Mouse (Mus musculus): Measurements from ENCODE around the gene Rassf1. TPM values are rescaled to one million over a fixed set of nuclear protein-coding genes. Genes with fewer than 3 reads are reported as not detected.
A peak's percentile ranks its signal among the peaks of the same experiment; 100 is the strongest.

Rassf1 gene
- polyA plus RNA-seq, 1 experiment from 2014 or later, result 15.1 TPM

DNA sequence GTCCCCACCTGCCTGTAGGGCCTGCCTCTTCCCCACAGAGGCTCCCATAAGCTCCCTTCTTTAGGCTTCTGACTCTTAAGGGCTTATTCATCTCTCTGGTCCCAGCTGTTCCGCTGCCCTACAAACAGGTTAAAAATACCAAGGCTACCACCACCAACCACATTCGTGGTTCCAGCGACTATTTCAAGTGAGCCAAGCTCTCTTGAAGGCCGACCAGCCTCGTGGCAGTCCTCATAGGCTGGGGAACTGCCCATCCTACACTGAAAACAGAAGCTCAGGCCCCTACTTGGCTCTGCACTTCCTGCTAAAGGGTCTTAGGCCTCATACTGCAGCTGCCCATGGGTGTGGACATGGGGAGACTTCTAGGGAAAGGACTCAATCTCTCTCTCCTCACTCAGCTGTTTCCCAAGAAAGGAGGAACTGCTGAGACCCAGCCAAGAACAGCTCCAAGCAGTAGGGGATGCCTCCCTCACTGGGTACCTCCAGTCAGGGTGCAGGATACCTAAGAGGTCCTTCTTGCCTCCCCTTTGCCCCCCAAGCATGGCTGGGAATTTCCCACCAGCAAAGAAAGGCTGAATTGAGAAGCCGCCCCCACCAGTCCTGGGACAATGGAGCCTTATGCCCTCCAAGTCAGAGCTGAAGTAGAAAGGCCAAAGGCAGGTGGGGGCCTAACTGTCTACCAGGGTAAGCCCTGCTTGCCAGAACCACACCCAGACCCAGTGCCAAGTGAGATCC is 60.3 kb downstream of the Rassf1 start:
- peak overlapping the region; percentile 55; the same call in 1 of the 2 replicates for H3K4me3 ChIP-seq (ENCODE audit: low read depth, low read length)
- peak overlapping the region; percentile 94 for H3K27ac ChIP-seq (ENCODE audit: low read depth)
- peaks cover 29% of the 10 kb centered on the region for H3K36me3 ChIP-seq (replicated peaks; ENCODE audit: insufficient read depth, low read length)
- no peaks in the 10 kb centered on the region for H3K27me3 ChIP-seq (ENCODE audit: insufficient read depth, low read length)
- 40% methylated on average over 6 of the region's 6 CpGs for WGBS (ENCODE audit: insufficient replicate concordance)
- H3K4me1 ChIP-seq (ENCODE audit: insufficient read depth), result peaks cover 33% of the 10 kb centered on the region
- peak overlapping the region; percentile 80; the same call in 1 of the 2 replicates for H3K9ac ChIP-seq (replicated peaks)
- no peak for TF ChIP-seq EP300 (IDR thresholded peaks at IDR 0.05; ENCODE audit: low read depth)
- TF ChIP-seq CTCF (IDR thresholded peaks at IDR 0.05; ENCODE audit: low read depth), result no peak
- peak overlapping the region; percentile 90 for H3K4me2 ChIP-seq (ENCODE audit: low read depth, low read length)
- ATAC-seq (no peak), DNase-seq (no peak)
- no peaks in the 10 kb centered on the region for H3K9me3 ChIP-seq (ENCODE audit: low read length)

Other genes with a start within 250 kb of the Rassf1 start
- gene Hemk1, start 213.2 kb upstream of the Rassf1 start, polyA plus RNA-seq (2015; fragmentation: Nextera tagmentation; extraction: Ambion mirVana), result 2.5 and 3.2 TPM in 2 replicates
- 0.14 and 0.22 TPM in 2 replicates for gene 6430571L13Rik, start 211.0 kb upstream of the Rassf1 start, polyA plus RNA-seq (2015; fragmentation: Nextera tagmentation; extraction: Ambion mirVana)
- not detected in 2 replicates for gene Cacna2d2, start 151.9 kb upstream of the Rassf1 start, polyA plus RNA-seq (2015; fragmentation: Nextera tagmentation; extraction: Ambion mirVana)
- gene Tmem115, start 17.6 kb upstream of the Rassf1 start, polyA plus RNA-seq (2015; fragmentation: Nextera tagmentation; extraction: Ambion mirVana), result 15.7 and 17.9 TPM in 2 replicates
- gene Cyb561d2, start 9.4 kb upstream of the Rassf1 start, polyA plus RNA-seq (2015; fragmentation: Nextera tagmentation; extraction: Ambion mirVana), result 18.5 and 19.6 TPM in 2 replicates
- 8.5 TPM in 2 replicates for gene Nprl2, start 9.3 kb upstream of the Rassf1 start, polyA plus RNA-seq (2015; fragmentation: Nextera tagmentation; extraction: Ambion mirVana)
- 0.59 and 0.73 TPM in 2 replicates for gene Zmynd10, start 4.3 kb upstream of the Rassf1 start, polyA plus RNA-seq (2015; fragmentation: Nextera tagmentation; extraction: Ambion mirVana)
- gene Tusc2, start 11.7 kb downstream of the Rassf1 start, polyA plus RNA-seq (2015; fragmentation: Nextera tagmentation; extraction: Ambion mirVana), result 34.3 and 35.9 TPM in 2 replicates
- 53.9 and 54.5 TPM in 2 replicates for gene Hyal2, start 16.4 kb downstream of the Rassf1 start, polyA plus RNA-seq (2015; fragmentation: Nextera tagmentation; extraction: Ambion mirVana)
- 2.5 and 3.3 TPM in 2 replicates for gene Hyal1, start 25.4 kb downstream of the Rassf1 start, polyA plus RNA-seq (2015; fragmentation: Nextera tagmentation; extraction: Ambion mirVana)
- 10.4 and 11.6 TPM in 2 replicates for gene Naa80, start 27.3 kb downstream of the Rassf1 start, polyA plus RNA-seq (2015; fragmentation: Nextera tagmentation; extraction: Ambion mirVana)
- 0.65 and 0.86 TPM in 2 replicates for gene Hyal3, start 29.3 kb downstream of the Rassf1 start, polyA plus RNA-seq (2015; fragmentation: Nextera tagmentation; extraction: Ambion mirVana)
- gene Ifrd2, start 36.1 kb downstream of the Rassf1 start, polyA plus RNA-seq (2015; fragmentation: Nextera tagmentation; extraction: Ambion mirVana), result 63.6 and 68.0 TPM in 2 replicates
- gene Sema3b, start 57.7 kb downstream of the Rassf1 start, polyA plus RNA-seq (2015; fragmentation: Nextera tagmentation; extraction: Ambion mirVana), result 0.41 and 0.56 TPM in 2 replicates
- gene Gnai2, start 83.8 kb downstream of the Rassf1 start, polyA plus RNA-seq (2015; fragmentation: Nextera tagmentation; extraction: Ambion mirVana), result 146 and 159 TPM in 2 replicates
- gene Slc38a3, start 118.0 kb downstream of the Rassf1 start, polyA plus RNA-seq (2015; fragmentation: Nextera tagmentation; extraction: Ambion mirVana), result 147 and 174 TPM in 2 replicates
- 5.8 and 6.2 TPM in 2 replicates for gene Gnat1, start 128.2 kb downstream of the Rassf1 start, polyA plus RNA-seq (2015; fragmentation: Nextera tagmentation; extraction: Ambion mirVana)
- gene Sema3f, start 158.9 kb downstream of the Rassf1 start, polyA plus RNA-seq (2015; fragmentation: Nextera tagmentation; extraction: Ambion mirVana), result 0.76 and 1.1 TPM in 2 replicates
- gene Rbm5, start 219.4 kb downstream of the Rassf1 start, polyA plus RNA-seq (2015; fragmentation: Nextera tagmentation; extraction: Ambion mirVana), result 37.8 and 41.7 TPM in 2 replicates